Mouse (Mus musculus): ENCODE measurements around the gene Rngtt.
"Not testable (repeated sequence)": the region's sequence is repeated elsewhere in the genome, so short reads cannot be mapped to it uniquely, and the experiment has no call there.

Rngtt gene

DNA sequence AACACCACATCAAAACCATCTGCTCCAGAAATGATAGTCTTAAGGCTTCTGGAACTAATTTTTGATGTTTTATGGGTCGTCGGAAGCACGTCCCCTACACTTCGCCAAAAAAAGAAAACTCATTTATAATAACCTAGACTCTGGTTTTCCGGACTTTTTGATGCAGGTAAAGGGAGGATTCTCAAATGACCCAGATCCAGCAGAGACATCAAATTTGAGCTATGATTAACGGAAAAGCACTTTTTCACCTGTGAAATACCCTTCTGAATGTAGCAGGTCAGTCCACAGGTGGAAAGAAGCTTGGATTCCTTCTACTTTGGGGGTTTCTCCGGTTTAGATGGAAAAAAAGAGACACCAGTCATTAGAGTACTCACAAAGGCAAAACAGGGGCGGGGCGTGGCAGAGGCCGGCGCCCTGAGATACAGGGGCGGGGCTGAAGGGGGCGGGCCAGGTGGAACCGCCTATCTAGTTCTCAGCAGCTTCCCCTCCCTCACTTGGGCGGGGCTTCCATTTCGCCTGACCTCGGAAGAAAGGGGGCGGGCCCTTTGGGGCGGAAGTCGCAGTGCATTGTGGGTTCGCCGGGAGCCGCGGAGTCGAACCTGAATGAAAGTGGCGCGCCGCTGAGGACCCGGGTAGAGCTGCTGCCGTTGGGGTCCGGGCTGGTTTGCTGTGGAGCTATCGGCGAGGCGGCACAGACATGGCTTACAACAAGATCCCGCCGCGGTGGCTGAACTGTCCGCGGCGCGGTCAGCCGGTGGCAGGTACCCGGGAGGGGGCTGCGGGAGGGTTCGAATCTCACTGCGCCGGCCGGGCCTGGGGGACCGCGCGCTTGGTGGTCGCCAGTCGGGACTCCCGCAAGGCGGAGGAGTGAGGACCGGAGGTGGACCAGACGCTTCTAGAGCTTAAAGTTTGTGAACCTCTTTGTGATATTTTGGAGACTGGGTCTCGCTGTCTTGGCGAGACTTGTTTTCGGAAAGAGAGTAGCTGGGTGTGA, at the start of gene Rngtt:
TSS of gene Rngtt (plus strand) at position 548 of the 994 bp plus-strand sequence.
- in situ Hi-C loops (cut with MseI, MboI), result no loop called here

- in situ Hi-C loops (cut with MseI, MboI), result no loop called here
These were observed 49.8 kb upstream of the Rngtt start for GRCm38 (mm10) chr4:33260311-33260710.

DNA sequence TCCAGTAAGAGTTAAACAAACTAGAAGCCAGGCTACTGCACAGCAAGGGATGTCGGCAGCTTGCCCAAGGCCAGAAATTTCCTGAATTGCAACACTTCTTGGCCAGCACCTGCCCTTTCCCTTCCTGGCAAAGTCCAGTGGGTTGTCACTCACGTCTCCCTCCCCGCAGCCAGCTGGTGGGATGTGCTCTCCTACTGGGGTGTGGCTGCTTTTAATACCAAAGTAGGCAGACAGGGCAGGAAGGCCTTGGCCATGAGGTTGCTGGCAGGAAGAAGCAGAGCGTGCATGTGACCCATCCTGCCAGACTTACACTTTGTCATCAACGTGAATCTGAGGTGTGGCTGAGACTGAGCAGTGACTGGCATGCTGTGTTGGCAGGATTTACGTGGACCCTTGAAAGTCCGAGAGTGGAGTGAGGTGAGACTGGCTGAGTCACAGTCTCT, 48.8 kb upstream of the Rngtt start:
- in situ Hi-C loops (cut with MseI, MboI), result no loop called here

DNA sequence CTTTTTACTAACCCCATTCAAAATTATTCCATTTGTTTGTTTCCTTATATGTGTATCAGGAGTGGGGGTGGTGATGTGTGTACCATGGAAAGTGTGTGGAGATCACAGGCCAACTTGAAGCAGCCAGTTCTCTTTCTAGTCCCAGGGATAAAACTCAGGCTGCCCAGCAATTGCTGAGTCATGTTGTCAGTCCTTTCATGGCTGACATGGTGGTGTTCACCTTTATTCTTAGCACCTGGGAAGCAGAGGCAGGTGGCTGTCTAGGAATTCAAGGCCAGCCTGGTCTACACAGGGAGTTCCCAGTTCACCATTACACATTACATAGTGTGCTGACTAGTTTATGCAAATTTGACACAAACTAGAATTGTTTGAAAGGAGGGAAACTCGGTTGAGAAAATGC, 47.2 kb upstream of the Rngtt start:
- in situ Hi-C loops (cut with MseI, MboI), result no loop called here

- in situ Hi-C loops (cut with MseI, MboI), result no loop called here
These were observed 45.0 kb upstream of the Rngtt start for GRCm38 (mm10) chr4:33264979-33265726.

- in situ Hi-C loops (cut with MseI, MboI), result no loop called here
These were observed 39.5 kb upstream of the Rngtt start for GRCm38 (mm10) chr4:33270386-33271314.

- in situ Hi-C loops (cut with MseI, MboI), result no loop called here
These were observed 36.7 kb upstream of the Rngtt start for GRCm38 (mm10) chr4:33273437-33273836.

DNA sequence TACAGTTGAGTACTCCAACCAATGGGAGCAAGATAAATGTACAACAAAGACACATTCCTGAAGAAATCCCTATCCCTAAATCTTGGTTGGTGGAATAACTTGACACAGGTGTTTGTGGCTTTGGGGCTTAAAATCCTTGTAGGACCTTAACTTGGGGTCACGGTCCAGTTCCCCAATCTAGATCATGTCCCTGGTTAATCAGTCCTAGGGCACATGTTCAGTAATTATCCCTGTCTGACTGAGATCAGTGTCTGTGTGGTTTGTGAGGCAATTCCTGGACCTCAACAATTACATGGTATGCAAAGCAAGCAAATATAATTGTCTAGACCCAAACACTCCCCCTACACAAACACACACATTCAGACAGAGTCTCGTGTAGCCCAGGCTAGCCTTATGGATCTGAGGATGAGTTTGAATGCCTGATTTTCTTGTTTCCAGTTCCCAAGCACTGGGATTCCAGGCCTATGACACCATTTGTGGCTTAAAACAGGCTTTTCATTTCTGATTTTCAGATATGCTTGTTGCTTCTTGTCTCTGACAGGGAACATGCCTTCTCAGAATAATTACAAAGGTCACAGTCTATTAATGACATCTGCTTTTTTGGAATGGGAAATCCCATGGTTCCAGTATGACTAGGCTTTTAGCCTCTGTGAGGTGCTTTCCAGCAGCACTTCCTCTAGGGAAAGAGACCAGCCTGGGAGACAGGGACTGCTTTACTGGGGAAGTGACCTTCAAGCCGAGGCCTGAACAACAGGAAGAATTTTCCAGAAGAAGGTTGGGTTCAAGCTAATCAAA, 28.0 kb upstream of the Rngtt start:
- in situ Hi-C loops (cut with MseI, MboI), result no loop called here

DNA sequence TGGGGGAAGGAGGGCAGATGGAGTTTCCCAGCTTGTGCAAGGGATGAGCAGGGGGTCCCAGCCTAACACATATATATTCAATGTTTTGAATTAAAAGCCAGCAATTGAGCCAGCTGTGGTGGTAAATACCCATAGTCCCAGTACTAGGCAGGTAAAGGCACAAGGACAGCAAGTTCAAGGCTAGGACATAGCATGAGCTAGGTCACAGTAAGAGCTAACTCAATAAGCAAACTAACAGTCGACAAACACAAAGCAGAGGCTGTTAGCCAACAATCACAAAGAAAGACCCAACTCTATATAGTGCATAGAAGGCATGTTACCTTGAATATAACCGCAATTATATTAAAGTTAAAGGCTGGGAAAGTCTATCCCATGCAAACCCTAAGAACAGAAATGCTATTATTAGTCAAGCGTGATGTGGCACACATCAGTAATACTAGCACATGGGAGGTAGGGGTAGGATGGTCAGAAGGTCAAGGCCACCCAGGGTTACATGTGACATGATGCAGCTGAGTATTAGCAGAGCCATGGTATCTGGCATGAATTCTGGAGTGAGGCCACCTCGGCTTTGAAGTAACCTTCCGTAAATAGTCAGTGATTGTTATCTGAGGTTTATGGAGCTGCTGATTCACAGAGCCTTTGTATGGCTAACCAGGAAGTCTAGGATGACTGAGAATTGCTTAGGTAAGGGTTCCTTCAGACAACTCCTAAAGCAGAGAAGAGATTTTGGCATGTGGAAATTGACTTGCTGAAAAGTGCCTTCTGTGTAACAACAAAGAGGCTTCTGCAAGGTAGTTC, 25.8 kb upstream of the Rngtt start:
- in situ Hi-C loops (cut with MseI, MboI), result no loop called here

- in situ Hi-C loops (cut with MseI, MboI), result no loop called here
These were observed 24.7 kb upstream of the Rngtt start for GRCm38 (mm10) chr4:33285448-33285847.

- in situ Hi-C loops (cut with MseI, MboI), result no loop called here
These were observed 20.9 kb upstream of the Rngtt start for GRCm38 (mm10) chr4:33289106-33289650.

GRCm38 (mm10) chr4:33290002-33290401, 20.1 kb upstream of the Rngtt start, which contains the start of gene Pnrc1:
Gene Pnrc1 (minus strand): TSS chr4:33290163.
- in situ Hi-C loops (cut with MseI, MboI), result loop anchor here (5.0 to 10.0 kb wide), 3 partner anchors 75 to 145 kb away; no protein-coding TSS in a partner anchor

- in situ Hi-C loops (cut with MseI, MboI), result loop anchor here (5.0 to 10.0 kb wide), 3 partner anchors 76 to 146 kb away; no protein-coding TSS in a partner anchor
These were observed 19.2 kb upstream of the Rngtt start for GRCm38 (mm10) chr4:33290878-33291277.

DNA sequence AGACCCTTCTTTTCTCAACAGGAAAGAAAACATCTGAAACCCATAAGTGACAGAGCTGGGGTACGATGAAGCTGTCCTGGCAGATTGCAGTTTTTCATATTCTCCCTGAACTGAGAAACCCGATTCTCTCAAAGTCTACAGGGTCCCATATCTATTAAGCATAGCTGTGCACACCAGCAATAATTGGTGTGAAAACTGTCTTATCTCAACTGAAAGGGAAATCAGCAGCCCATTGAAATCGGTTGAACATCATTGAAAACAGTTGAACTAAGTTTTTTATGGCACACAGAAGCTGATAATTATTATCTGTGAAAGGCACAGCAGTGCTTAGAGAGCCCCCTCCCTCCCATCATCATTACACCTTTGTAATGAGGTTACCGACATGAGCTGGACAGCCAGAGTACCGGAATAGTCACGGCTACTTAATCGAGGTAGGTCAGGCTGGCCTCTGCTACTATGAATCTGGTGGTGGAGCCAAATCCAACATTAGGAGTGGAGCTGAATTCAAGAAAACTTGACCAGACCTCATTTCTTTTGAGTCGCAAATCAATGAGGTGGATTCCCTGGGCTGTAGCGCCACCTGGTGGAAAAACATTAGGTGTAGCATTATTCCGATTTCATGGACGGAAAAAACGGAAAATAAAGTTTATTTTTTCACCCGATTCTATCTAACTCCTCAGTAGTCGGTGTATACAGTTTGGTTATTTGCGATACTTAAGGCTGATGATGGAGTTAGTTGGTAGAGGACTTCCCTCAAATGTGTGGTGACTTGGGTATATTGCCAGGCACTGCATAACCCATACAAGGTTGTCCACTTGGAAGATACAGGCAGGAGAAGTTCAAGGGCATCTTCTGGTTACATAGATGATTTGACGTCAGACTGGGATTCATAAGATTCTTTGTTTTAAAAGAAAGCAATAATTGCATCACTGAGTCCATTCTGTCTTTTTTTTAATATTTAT, 17.4 kb upstream of the Rngtt start:
- in situ Hi-C loops (cut with MseI, MboI), result loop anchor here (5.0 to 10.0 kb wide), 3 partner anchors 78 to 148 kb away; no protein-coding TSS in a partner anchor

DNA sequence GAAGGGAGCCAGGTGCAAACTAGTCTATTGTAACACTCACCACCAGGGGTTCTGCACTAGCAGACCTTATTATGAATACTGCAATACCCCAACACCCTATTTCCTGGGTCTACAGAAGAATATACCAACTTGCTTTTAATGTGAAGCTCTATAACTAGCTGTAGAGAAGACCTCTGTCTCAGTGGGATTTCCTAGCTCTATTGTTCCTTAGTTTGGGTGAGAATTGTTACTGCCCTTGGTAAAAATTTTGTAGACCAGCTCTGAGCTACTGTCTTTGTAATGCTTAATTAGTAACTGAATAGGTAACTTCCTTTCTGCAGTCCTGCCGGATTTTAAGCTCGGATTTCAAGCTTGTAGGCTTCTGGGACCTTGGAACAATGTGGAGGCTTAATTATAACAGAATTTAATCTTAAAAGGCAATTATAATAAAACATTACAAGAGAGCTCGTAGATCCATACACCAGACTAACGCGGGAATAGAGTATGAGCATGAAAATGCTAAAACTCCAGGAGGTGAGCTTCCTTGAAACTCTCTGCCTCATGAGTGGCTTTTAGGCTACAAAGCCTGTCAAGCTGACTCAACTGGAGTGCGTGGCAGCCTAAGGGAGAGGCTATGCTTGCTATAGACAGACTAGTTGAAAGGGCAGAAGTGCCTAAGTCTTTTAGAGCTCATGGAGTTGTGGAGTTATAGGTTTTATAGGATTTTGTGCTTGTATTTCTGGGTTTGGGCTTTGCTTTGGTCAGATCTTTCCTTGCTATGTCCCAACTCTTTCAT, 9.0 kb upstream of the Rngtt start:
- in situ Hi-C loops (cut with MseI, MboI), result not testable (repeated sequence)

DNA sequence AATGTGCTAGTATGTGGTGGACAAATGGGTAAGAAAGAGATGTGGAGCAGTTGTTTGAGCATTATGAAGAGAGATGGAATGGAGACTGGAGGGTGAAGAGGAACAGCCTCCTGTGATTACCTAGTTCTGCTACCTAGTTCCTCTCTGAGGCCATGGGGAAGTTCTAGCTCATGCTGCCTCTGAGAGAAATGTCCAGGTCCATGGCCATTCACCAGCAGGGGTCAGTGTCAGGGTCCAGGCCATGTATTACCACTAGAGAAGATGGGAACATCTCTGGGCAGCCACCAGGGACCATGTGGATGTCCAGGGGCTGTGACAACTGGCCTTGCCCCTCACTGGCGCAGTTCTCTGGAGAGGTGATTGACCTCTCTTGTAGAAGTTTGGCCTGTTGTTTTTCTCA, 7.1 kb upstream of the Rngtt start:
- in situ Hi-C loops (cut with MseI, MboI), result no loop called here

DNA sequence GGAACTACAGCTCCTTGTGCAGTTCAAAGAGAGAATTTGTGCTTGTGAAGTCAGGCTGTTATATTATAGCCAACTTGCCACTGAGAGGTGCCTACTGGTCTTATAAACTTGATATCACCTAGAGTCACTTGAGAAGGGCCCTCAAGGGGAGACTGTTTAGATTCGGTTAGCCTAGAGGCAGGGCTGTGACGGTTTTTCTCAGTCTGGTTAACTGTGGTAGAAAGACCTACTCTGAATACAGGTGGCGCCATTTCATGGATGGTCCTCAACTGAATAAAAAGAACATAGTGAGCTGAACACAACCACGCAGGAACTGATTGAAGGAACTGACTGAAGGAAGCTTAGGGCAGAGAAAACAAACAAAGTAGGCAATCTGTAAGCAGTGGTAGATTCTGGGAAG, 3.0 kb upstream of the Rngtt start:
- in situ Hi-C loops (cut with MseI, MboI), result no loop called here

All from mouse trophoblast stem cell (cell line).